In the genomic region with DNA sequence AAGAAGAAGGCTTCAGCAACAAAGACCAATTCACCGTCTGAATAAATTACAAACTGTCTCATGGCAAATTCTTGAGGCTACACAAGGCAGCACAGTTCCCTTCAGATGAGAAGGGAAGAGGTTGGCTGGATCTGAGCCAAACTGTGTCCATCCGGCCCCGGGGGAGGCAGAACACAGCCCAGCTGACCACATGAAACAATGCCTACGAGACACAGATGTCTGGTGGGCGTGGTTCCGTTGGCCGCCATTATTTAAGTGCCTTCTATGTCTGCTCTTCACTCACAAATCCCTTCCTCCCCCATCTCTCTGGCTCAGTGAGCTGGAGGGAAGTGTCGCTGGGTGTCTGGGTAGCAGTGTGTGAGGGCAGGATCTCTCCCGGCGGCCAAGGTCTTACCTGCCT, we compare ENCODE assay signal across 8 mouse cellular contexts.
A peak's percentile ranks its signal among the peaks of the same experiment; 100 is the strongest.
DNase-seq lines count a peak whose midpoint lies in the region; ATAC-seq and TF ChIP-seq lines count a peak whose summit lies in the region.

No protein-coding gene starts in this region.

- no peak for TF ChIP-seq POLR2A in spleen, adult 2 months (IDR thresholded peaks at IDR 0.05; ENCODE audit: low read depth, low read length)
- TF ChIP-seq POLR2A in myocyte (IDR thresholded peaks at IDR 0.05; ENCODE audit: insufficient read length, low read depth) = no peak

- H3K79me2 ChIP-seq in myocyte (ENCODE audit: control insufficient read depth, insufficient read depth) = no peaks in the 10 kb centered on the region

- H3ac ChIP-seq in myocyte (ENCODE audit: control insufficient read depth, insufficient read length) = no peak overlapping the region

- peaks cover 12% of the 10 kb centered on the region for H3K4me1 ChIP-seq in embryonic facial prominence, embryonic 14.5 days (ENCODE audit: control insufficient read depth, insufficient read depth, low read length)
- H3K4me1 ChIP-seq in embryonic facial prominence, embryonic 10.5 days = peaks cover 5% of the 10 kb centered on the region; the same call in 1 of the 2 replicates
- H3K4me1 ChIP-seq in spleen, adult 2 months (ENCODE audit: control insufficient read depth, insufficient read depth, insufficient read length) = peaks cover 17% of the 10 kb centered on the region
- peaks cover 11% of the 10 kb centered on the region for H3K4me1 ChIP-seq in kidney, embryonic 14.5 days (ENCODE audit: control insufficient read depth, insufficient read depth, low read length)

- no peaks in the 10 kb centered on the region for H3K36me3 ChIP-seq in embryonic facial prominence, embryonic 14.5 days (ENCODE audit: control insufficient read depth, insufficient read depth, low read length)
- H3K36me3 ChIP-seq in embryonic facial prominence, embryonic 10.5 days (replicated peaks) = no peaks in the 10 kb centered on the region
- no peaks in the 10 kb centered on the region for H3K36me3 ChIP-seq in spleen, adult 2 months (ENCODE audit: control insufficient read depth, insufficient read depth, low read length)
- no peaks in the 10 kb centered on the region for H3K36me3 ChIP-seq in kidney, embryonic 14.5 days (ENCODE audit: control insufficient read depth, insufficient read depth, low read length)
- no peaks in the 10 kb centered on the region for H3K36me3 ChIP-seq in myocyte (ENCODE audit: control insufficient read depth, insufficient read depth)

- peak; percentile 62 for DNase-seq in embryonic facial prominence, embryonic 14.5 days (ENCODE audit: low spot score)
- DNase-seq in embryonic facial prominence, embryonic 10.5 days (ENCODE audit: low spot score) = no peak
- DNase-seq in spleen, adult 2 months (ENCODE audit: low read depth in 1 of 2, low spot score in 2 of 2) = peak; percentile 36 to 55
- DNase-seq in spleen, adult 12 weeks (ENCODE audit: low spot score) = no peak
- DNase-seq in urinary bladder, postnatal 14 days (ENCODE audit: low spot score) = no peak
- DNase-seq in adrenal gland, adult 2 months = no peak

- no peaks in the 10 kb centered on the region for H3K27me3 ChIP-seq in embryonic facial prominence, embryonic 14.5 days (replicated peaks; ENCODE audit: control insufficient read depth, insufficient read depth, low read length)
- no peaks in the 10 kb centered on the region for H3K27me3 ChIP-seq in embryonic facial prominence, embryonic 10.5 days (replicated peaks; ENCODE audit: low read depth, poor library complexity, severe bottlenecking)
- no peaks in the 10 kb centered on the region for H3K27me3 ChIP-seq in spleen, adult 2 months (ENCODE audit: control insufficient read depth, insufficient read depth, low read length)
- no peaks in the 10 kb centered on the region for H3K27me3 ChIP-seq in kidney, embryonic 14.5 days (ENCODE audit: control insufficient read depth, insufficient read depth, low read length)
- no peaks in the 10 kb centered on the region for H3K27me3 ChIP-seq in myocyte (ENCODE audit: control insufficient read depth, insufficient read depth, insufficient read length)

- WGBS in embryonic facial prominence, embryonic 14.5 days = 50% methylated on average over 10 of the region's 10 CpGs
- 79% methylated on average over 10 of the region's 10 CpGs for WGBS in embryonic facial prominence, embryonic 10.5 days
- WGBS in spleen, adult 2 months = 13% methylated on average over 10 of the region's 10 CpGs
- WGBS in kidney, embryonic 14.5 days = 38% methylated on average over 10 of the region's 10 CpGs

- H3K4me3 ChIP-seq in embryonic facial prominence, embryonic 14.5 days (ENCODE audit: low read depth, low read length) = no peak overlapping the region
- H3K4me3 ChIP-seq in embryonic facial prominence, embryonic 10.5 days = no peak overlapping the region
- no peak overlapping the region for H3K4me3 ChIP-seq in spleen, adult 2 months (ENCODE audit: extremely low read depth, insufficient read depth, insufficient read length)
- no peak overlapping the region for H3K4me3 ChIP-seq in kidney, embryonic 14.5 days (ENCODE audit: low read length)
- no peak overlapping the region for H3K4me3 ChIP-seq in myocyte

- H3K9ac ChIP-seq in embryonic facial prominence, embryonic 14.5 days (ENCODE audit: low read depth, low read length) = no peak overlapping the region
- no peak overlapping the region for H3K9ac ChIP-seq in kidney, embryonic 14.5 days (ENCODE audit: low read depth, low read length)

- H3K9me3 ChIP-seq in embryonic facial prominence, embryonic 14.5 days (ENCODE audit: control insufficient read depth, low read length) = 0 out of 2 replicates have a peak, but pooled peaks cover 3% of the 10 kb centered on the region
- H3K9me3 ChIP-seq in embryonic facial prominence, embryonic 10.5 days = peaks cover 4% of the 10 kb centered on the region
- H3K9me3 ChIP-seq in kidney, embryonic 14.5 days (ENCODE audit: control insufficient read depth, low read length) = no peaks in the 10 kb centered on the region

- no peak overlapping the region for H3K4me2 ChIP-seq in embryonic facial prominence, embryonic 14.5 days (ENCODE audit: low read depth, low read length)
- no peak overlapping the region for H3K4me2 ChIP-seq in kidney, embryonic 14.5 days (replicated peaks; ENCODE audit: low read depth, low read length)
- H3K4me2 ChIP-seq in myocyte (ENCODE audit: low read depth) = peak overlapping the region; percentile 16

- ATAC-seq in embryonic facial prominence, embryonic 14.5 days (ENCODE audit: low read depth) = no peak
- peak; percentile 30; the same call in 1 of the 2 replicates for ATAC-seq in kidney, embryonic 14.5 days (ENCODE audit: low FRiP score, low TSS enrichment)

- TF ChIP-seq CTCF in spleen, adult 2 months (IDR thresholded peaks at IDR 0.05; ENCODE audit: extremely low read depth, insufficient read depth, insufficient read length, insufficient replicate concordance) = no peak

- peak overlapping the region; percentile 39; the same call in 1 of the 2 replicates for H3K27ac ChIP-seq in embryonic facial prominence, embryonic 14.5 days (replicated peaks; ENCODE audit: low read depth, low read length)
- no peak overlapping the region for H3K27ac ChIP-seq in embryonic facial prominence, embryonic 10.5 days (replicated peaks)
- H3K27ac ChIP-seq in spleen, adult 2 months (ENCODE audit: insufficient read depth, low read length) = no peak overlapping the region
- H3K27ac ChIP-seq in kidney, embryonic 14.5 days (ENCODE audit: low read depth, low read length) = peak overlapping the region; percentile 6; the same call in 1 of the 2 replicates

TF ChIP-seq in myocyte, 11 proteins besides CTCF, POLR2A, EP300 and RAD21:
- TF ChIP-seq SRF (IDR thresholded peaks at IDR 0.05; ENCODE audit: control insufficient read depth, insufficient read length, low read depth) = no peak
- TF ChIP-seq CEBPB (IDR thresholded peaks at IDR 0.05; ENCODE audit: insufficient read depth, poor library complexity, severe bottlenecking) = no peak
- TF ChIP-seq USF1 (IDR thresholded peaks at IDR 0.05; ENCODE audit: low read depth) = no peak
- TF ChIP-seq MYOG (IDR thresholded peaks at IDR 0.05; ENCODE audit: control insufficient read depth in 1 of 3, insufficient read depth in 1 of 3, insufficient read length in 2 of 3, low read depth in 2 of 3) = peak in 1 of 3 experiments; percentile 49
- no peak for TF ChIP-seq MAX (IDR thresholded peaks at IDR 0.05; ENCODE audit: low read depth)
- TF ChIP-seq POLR2AphosphoS2 (IDR thresholded peaks at IDR 0.05; ENCODE audit: insufficient read length, low read depth) = no peak
- no peak for TF ChIP-seq E2F4 (IDR thresholded peaks at IDR 0.05; ENCODE audit: insufficient read depth)
- TF ChIP-seq MYOD1 (IDR thresholded peaks at IDR 0.05; ENCODE audit: control insufficient read depth in 1 of 3, insufficient read length in 2 of 3, low read depth in 2 of 3) = peak in 1 of 3 experiments; percentile 47

Comparison
In these comparisons a context has a peak if more than half of its experiments do, and no peak if none do; other contexts are left out.
1. DNase-seq: peak in embryonic facial prominence, embryonic 14.5 days (single experiment) and spleen, adult 2 months (2 of 2); none in embryonic facial prominence, embryonic 10.5 days (single experiment), spleen, adult 12 weeks (single experiment), urinary bladder, postnatal 14 days (single experiment) and adrenal gland, adult 2 months (single experiment).
2. H3K27ac ChIP-seq: peak in embryonic facial prominence, embryonic 14.5 days (single experiment) and kidney, embryonic 14.5 days (single experiment); none in embryonic facial prominence, embryonic 10.5 days (single experiment) and spleen, adult 2 months (single experiment).